Mouse (Mus musculus) embryonic stem cell, embryonic (primary cell): ENCODE data around the gene Hectd1.

Source experiments
- CTCF ChIA-PET, 4 experiments: fragments of 300-600 bp in 2 of 4; fragments of 350-600 bp in 2 of 4; sonication (Branson Sonifier 250); formaldehyde crosslinking; loops; one replicate each; lab custom pipeline; 2022; ENCODE audit warnings: inconsistent platforms in 2 of 4; lab: Charles Lee
- POLR2A ChIA-PET, 4 experiments: fragments of 300-600 bp in 2 of 4; fragments of 350-600 bp in 2 of 4; sonication (Branson Sonifier 250); formaldehyde crosslinking; loops; one replicate each; lab custom pipeline; 2022; ENCODE audit warnings: antibody characterized with exemption in 4 of 4, inconsistent platforms in 1 of 4; lab: Charles Lee

The Hectd1 gene

DNA sequence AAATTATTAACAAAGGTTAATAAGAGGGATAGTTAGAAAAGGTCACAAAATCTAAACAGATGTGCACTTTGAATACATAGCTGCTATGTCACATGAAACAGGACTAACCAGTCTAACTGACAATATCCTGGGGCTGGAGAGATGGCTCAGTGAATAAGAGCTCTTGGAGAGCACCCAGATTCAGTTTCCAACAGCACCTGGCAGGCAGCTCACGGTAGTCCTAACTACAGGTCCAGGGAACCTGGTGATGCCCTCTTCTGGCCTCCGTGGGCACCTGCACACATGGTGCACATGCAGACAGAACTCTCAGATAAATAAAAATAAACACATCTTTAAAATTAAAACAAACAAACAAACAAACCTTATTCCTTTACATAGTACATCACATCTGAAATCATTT lies 4.0 kb downstream of the Hectd1 start:
- ChIA-PET CTCF (interaction anchor here in 3 of 4 experiments (0.6 to 1.5 kb wide), 6 partner anchors 9 to 138 kb away, joined by 3 to 6 read pairs (median 4); no protein-coding TSS in a partner anchor), POLR2A (interaction anchor here in 3 of 4 experiments (0.5 to 4.1 kb wide), 7 partner anchors 10 to 86 kb away, joined by 3 to 32 read pairs (median 3); no protein-coding TSS in a partner anchor)

DNA sequence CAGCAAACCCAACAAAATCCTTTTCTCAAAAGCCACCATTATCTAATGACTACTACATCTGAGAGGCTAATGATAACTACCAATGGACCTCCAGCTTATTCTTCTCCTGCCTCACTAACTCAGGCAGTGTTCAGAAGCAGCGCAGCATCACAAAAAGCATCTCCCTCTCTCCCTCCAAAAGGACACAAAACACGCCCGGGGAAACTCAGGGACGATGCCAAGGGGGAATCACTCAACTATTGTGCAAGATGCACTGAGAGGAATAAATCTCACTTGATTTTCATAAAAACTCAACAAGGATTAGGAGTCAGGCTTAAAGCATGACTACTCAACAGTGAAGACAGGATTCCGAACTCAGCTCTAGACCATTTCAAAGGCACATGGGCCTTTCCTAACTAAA lies 6.0 kb downstream of the Hectd1 start:
- ChIA-PET POLR2A (interaction anchor here in 2 of 4 experiments (0.6 to 1.2 kb wide), 3 partner anchors 9 to 21 kb away, joined by 3 to 4 read pairs (median 3); no protein-coding TSS in a partner anchor), CTCF (interaction anchor here in 1 of 4 experiments (0.6 kb wide), 1 partner anchor 689 kb away, joined by 3 read pairs; no protein-coding TSS in a partner anchor)

DNA sequence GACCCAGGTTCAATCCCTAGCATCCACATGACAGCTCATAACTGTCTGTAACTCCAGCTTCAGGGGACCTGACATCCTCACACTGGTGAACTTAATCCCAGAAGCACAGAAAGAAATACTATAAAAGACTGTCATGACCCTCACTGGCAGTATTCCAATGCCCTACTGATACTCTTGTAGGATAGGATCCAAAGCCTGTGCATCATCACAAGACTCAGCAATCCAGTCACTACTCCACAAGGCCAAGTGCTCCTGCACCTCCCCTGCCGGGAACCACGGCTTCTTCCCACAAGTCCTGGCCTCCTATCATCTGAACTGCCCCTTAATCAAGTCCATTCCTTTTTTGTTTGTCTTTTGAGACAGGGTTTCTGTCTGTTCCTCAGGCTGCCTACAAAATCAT lies 6.5 kb downstream of the Hectd1 start:
- ChIA-PET CTCF (interaction anchor here in 3 of 4 experiments (0.6 kb wide), 5 partner anchors 8 to 816 kb away, joined by 3 read pairs; no protein-coding TSS in a partner anchor), POLR2A (interaction anchor here in 2 of 4 experiments (0.6 to 1.2 kb wide), 3 partner anchors 9 to 22 kb away, joined by 3 to 4 read pairs (median 3); no protein-coding TSS in a partner anchor)

DNA sequence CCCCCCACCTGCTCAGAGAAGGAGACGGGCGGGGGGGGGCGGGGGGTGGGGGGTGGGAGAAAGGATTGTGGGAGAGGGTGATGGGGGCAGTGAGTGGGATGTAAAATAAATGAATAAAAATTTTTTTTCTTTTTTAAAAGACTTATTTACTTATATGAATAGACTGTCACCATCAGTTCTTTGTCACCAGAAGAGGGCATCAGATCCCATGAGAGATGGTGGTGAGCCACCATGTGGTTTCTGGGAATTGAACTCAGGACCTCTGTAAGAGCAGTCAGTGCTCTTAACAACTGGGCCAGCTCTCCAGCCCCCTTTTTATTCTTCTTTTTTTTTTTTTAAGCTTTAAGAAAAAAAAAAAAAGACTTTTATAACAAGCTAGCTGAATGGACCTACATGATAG lies 7.1 kb downstream of the Hectd1 start:
- POLR2A ChIA-PET, result interaction anchor here in 2 of 4 experiments (0.7 to 1.2 kb wide), 4 partner anchors 8 to 87 kb away, joined by 3 to 4 read pairs (median 4); no protein-coding TSS in a partner anchor
- CTCF ChIA-PET, result interaction anchor here in 3 of 4 experiments (0.6 kb wide), 6 partner anchors 9 to 1073 kb away, joined by 3 to 4 read pairs (median 3); no protein-coding TSS in a partner anchor

DNA sequence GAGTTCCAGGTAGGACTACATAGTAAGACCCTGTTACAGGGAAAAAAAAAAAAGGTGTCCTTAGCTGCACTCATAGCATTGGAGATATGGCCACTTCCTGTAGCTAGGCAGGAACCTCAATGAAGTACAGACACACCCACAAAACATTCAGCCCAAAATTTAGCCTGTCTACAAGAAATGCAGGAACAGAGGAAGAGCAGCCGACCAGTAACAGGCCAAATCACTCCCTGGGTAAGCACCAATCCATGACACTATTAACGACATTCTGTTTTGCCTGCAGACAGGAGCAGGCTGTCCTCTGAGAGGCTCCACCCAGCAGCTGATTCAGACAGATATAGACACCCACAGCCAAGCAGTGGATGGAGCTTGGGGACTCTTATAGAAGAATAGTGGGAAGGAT lies 8.1 kb downstream of the Hectd1 start:
- ChIA-PET POLR2A (interaction anchor here in 3 of 4 experiments (0.6 to 2.8 kb wide), 9 partner anchors 9 to 1071 kb away, joined by 3 to 22 read pairs (median 4); partner anchors contain the start of gene Hectd1 (in 1 of the 3)), CTCF (interaction anchor here in 2 of 4 experiments (0.6 to 1.6 kb wide), 2 partner anchors 7 to 1074 kb away, joined by 4 to 5 read pairs; no protein-coding TSS in a partner anchor)

DNA sequence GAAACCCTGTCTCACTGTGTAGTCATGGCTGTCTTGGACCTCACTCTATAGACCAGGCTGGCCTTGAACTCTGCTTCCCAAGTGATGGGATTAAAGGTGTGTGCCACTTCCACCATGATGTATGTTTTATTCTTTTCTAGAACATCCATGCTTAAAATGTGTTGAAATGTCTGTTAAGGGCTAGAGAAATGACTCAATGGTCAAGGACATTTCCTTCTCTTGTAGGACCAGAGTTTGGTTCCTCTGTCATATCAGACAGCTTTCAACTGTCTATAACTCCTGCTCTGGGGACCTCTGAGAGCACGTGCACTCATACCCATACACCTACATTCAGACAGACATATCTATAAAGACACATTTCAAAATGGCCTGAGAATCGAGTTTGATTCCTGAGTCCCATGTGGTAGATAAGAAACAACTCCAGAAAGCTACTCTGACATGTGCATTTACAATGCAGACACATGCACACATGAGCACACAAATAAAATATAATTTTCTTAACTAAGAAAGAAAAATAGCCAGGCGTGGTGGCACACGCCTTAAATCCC lies 9.3 kb downstream of the Hectd1 start:
- ChIA-PET POLR2A (interaction anchor here in 2 of 4 experiments (0.6 to 2.9 kb wide), 11 partner anchors 8 to 324 kb away, joined by 3 to 22 read pairs (median 4); partner anchors contain the start of gene Hectd1 (in 2 of the 2)), CTCF (interaction anchor here in 2 of 4 experiments (0.7 to 1.6 kb wide), 2 partner anchors 9 to 227 kb away, joined by 3 to 5 read pairs; no protein-coding TSS in a partner anchor)

DNA sequence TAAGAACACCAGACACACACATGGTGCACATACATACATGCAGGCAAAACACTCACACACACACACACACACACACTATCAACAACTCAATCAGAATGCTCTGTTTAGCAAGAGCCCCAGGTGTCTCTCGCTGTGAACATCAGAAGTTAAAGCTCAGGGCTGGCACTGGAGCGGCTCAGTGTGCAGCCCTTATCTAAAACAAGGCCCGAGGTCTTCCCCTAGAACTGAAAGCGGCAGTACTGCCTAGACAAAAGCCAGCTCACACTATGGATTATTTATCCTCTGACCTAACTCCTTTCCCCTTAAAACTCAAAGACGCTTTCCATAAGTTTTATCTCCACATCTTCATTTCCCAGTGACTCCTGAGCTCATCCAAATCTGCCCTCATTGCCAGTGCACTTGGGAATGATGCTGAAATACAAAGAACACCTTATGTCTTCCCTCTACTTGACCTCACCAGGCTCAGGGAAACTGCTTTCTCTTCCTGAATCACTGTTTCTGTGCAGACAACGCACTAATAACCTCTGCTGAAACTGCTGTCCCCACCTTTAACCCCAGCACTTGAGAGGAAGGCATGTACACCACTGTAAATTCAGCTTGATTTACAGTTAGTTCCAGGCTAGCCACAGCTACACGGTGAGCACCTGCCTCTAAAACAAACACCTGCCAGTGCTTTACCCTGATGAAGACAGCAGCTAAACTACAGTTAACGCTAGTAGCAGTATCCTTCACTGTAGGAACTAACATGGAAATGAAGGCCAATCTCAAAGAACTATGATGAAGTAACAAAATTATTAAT lies 11.3 kb downstream of the Hectd1 start:
- CTCF ChIA-PET, result interaction anchor here in 1 of 4 experiments (1.5 kb wide), 1 partner anchor 14 kb away, joined by 3 read pairs; no protein-coding TSS in a partner anchor
- POLR2A ChIA-PET, result interaction anchor here (0.9 to 2.9 kb wide), 9 partner anchors 9 to 114 kb away, joined by 3 to 11 read pairs (median 5); partner anchors contain the start of gene Hectd1 (in 2 of the 4)

DNA sequence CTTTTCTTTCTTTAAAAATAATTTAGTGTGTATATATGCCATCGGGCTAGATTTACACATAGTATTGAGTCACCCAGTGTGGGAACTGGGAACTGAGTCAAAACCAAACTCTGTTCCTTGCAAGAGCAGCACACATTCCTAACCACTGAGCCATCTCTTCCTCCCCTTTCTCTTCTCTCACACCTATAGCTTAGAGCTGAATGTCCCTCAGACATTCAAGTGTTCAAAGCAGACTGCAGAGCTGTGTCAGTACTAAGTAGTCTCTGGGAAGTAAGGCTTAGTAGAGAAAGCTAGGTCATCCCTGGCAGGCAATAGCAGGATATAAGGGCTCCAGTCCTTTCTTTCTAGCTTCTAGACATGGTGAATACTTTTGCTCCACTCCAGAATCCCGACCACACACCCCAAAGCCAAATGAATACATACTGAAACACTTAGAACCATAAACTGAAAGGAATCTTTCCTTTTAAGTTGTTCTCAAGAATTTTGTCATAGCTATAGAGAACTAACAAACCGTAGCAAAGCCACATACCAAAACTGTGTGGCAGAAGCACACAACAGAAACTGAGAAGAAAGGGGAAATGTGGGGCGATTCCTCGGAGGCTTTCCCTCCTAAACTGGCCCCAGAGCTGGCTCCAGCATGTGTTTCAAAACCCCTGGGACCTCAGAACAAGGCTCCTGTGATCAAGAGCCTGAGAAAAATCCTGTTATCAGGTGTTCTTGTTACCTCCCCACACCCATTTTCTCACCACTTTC lies 17.8 kb downstream of the Hectd1 start:
- CTCF ChIA-PET, result no interaction called here
- POLR2A ChIA-PET, result interaction anchor here in 2 of 4 experiments (0.9 to 1.9 kb wide), 6 partner anchors 9 to 61 kb away, joined by 3 to 8 read pairs (median 4); partner anchors contain the start of gene Hectd1 (in 2 of the 2)

DNA sequence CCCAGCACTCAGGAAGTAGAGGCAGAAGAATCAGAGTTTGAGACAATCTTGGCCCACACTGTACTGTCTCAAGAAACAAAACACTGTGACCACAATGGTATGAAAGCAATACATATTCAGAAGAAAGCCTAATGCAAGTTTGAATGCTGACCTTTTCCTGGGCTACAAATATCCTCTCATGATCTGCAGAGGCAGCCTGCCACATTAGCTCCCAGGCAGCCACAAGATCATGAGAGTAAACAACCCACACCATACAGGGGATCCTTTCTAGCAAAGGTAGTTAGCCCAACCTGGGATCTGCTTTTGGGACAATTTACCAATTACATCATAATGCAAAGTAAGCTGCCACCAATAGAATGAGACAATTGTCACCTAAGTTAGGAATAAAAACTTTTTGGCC lies 18.8 kb downstream of the Hectd1 start:
- ChIA-PET POLR2A (interaction anchor here in 2 of 4 experiments (1.6 to 1.9 kb wide), 2 partner anchors 15 to 102 kb away, joined by 6 read pairs; no protein-coding TSS in a partner anchor), CTCF (no interaction called here)

DNA sequence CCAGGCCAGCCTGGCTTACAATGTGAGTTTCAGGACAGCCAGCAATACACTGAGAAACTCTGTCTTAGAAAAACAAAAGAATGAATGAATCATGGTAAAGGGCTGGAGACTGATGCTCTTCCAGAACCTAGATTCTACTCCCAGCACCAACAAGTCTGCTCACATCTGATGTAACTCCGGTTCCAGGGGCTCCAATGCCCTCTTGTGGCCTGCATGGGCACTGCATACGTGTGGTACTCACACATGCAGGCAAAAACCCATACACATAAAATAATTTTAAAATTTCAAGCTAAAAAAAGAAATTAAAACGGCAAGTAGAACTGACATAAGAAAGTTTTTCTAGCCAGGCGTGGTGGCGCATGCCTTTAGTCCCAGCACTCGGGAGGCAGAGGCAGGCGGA lies 44.5 kb downstream of the Hectd1 start:
- ChIA-PET POLR2A (interaction anchor here in 2 of 4 experiments (0.6 to 1.0 kb wide), 2 partner anchors 73 to 180 kb away, joined by 3 to 9 read pairs; no protein-coding TSS in a partner anchor), CTCF (interaction anchor here in 1 of 4 experiments (0.6 kb wide), 1 partner anchor 14 kb away, joined by 6 read pairs; no protein-coding TSS in a partner anchor)

DNA sequence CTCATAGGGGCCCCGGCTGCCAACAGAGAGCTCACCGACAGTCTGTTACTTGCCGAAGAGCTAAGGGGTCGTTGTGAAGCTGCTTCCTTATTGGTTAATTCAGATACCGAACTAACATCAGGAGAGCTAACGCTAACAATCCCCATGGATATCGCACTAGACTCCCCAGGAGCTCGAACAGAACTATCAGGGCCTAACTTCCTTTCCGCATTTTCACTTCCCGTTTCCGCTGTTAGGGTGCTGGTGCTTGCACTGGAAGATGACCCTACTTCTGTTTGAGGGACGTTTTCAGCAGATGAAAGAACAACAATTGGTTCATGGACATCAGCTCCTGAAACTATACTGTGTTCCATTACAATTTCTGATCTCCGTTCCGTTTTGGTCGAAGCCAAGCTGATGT lies 60.6 kb downstream of the Hectd1 start:
- ChIA-PET POLR2A (interaction anchor here in 3 of 4 experiments (0.7 to 2.0 kb wide), 14 partner anchors 10 to 335 kb away, joined by 3 to 5 read pairs (median 3); partner anchors contain the start of gene Heatr5a (in 1 of the 3)), CTCF (interaction anchor here in 2 of 4 experiments (0.7 to 1.1 kb wide), 2 partner anchors 58 to 233 kb away, joined by 3 read pairs; no protein-coding TSS in a partner anchor)

DNA sequence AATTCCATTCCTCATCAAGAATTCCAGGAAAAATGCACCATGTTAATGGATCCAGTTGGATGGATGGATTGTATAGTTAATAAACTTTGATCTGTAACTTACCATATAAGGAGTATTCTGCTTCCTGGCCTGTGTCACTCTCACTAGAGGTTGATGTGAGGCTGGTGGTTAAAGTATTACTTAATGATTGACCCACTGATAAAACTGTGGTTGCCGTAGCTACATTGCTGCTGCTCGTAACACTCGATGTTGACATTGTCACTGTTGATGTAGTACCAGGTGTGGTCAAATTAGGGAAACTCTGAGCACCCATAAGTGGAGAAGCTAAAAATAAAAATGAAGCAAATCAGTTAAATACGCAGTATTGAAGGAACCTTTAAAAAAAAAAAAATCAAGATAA lies 61.9 kb downstream of the Hectd1 start:
- ChIA-PET CTCF (no interaction called here), POLR2A (interaction anchor here in 1 of 4 experiments (1.0 to 1.1 kb wide), 3 partner anchors 29 to 203 kb away, joined by 3 read pairs; partner anchors contain the start of gene Heatr5a)

DNA sequence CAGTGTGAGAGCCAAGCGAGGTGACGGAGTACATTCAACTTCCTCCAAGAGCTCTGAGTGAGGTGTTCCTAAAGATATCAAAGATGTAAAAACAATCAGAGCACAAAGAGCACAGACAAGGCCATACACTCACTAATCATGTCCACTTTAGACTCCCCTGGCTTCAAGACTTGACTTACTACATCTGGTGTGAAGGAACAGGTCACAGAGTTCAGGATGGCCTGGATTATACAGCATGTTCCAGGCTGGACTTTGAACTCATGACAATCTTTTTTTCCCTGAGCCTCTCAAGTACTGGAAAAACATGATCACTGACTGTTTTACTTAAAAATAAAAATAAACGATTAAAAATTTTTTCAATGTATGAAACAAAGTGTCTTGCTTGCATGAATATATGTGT lies 70.0 kb downstream of the Hectd1 start:
- CTCF ChIA-PET, result no interaction called here
- POLR2A ChIA-PET, result interaction anchor here in 1 of 4 experiments (1.6 kb wide), 1 partner anchor 9 kb away, joined by 3 read pairs; no protein-coding TSS in a partner anchor

DNA sequence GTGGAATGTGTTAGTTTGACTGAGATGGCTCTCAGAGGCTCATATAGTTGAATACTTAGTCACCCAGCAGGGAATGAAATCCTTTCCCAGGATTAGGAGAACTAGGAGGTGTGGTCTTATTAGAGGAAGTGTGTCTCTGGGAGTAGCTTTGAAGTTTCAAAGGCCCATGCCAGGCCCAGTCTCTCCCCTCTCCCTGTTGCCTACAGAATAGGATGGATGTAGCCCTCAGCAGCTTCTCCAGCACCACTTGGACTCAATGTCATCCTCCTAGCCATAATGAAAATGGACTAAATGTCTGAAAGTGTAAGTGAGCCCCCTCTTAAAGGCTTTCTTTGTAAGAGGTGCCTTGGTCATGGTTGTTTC lies 72.8 kb downstream of the Hectd1 start:
- POLR2A ChIA-PET, result interaction anchor here in 1 of 4 experiments (1.0 to 1.7 kb wide), 2 partner anchors 9 to 15 kb away, joined by 3 to 7 read pairs; no protein-coding TSS in a partner anchor
- CTCF ChIA-PET, result no interaction called here

DNA sequence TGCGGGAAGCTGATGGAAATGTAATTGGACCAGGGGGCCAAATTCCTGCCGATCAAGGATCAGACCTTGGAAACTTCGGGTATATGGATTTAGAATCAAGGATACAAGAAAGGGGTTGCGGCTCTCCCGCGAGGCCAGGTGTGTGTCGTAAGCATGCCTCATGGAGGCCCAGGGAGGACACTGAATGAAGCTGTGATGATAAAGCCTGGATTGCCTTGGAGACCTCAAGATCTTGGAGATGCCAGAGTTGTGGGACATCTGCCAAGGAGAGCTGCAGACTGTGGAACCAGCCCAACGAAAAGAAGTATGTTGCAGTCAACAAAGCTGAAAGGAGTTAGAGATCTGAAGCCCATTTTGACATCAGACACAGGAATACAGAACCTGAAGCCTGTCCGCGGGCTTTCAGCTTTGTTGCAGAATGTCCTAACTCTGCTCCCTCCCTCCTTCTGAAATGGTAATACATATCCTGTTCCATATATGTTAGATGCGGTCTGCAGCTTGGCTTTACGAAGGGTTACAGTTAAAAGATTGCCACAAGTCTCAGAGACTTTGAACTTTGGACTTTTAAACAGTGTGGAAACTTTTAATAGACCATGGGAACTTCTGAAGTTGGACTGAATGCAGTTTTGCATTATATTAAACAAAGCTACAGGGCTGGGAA lies 73.3 kb downstream of the Hectd1 start:
- CTCF ChIA-PET, result interaction anchor here in 1 of 4 experiments (0.7 kb wide), 1 partner anchor 54 kb away, joined by 3 read pairs; no protein-coding TSS in a partner anchor

DNA sequence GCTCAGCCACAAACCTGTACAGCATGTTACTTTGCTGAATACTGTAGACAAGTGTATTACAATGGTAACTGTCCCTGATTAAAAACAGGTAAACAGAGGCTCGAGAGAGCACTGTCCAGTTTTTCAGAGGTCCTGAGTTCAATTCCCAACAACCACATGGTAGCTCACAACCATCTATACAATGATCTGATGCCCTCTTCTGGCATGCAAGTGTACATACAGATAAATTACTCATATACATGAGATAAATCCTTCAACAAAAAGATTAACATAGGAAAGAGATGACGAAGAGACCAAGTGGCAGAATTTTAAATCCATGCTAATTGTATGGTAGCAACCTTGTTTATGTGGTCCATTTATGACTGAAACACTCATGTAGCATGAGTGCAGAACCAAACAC lies 82.0 kb downstream of the Hectd1 start:
- POLR2A ChIA-PET, result interaction anchor here in 1 of 4 experiments (1.0 to 1.7 kb wide), 2 partner anchors 9 to 15 kb away, joined by 3 to 7 read pairs; no protein-coding TSS in a partner anchor
- CTCF ChIA-PET, result interaction anchor here in 1 of 4 experiments (1.0 kb wide), 1 partner anchor 11 kb away, joined by 3 read pairs; no protein-coding TSS in a partner anchor

More for the DNA sequence above, 73.3 kb downstream of the Hectd1 start:
- POLR2A ChIA-PET, result interaction anchor here in 2 of 4 experiments (0.6 to 1.7 kb wide), 4 partner anchors 9 to 15 kb away, joined by 3 to 7 read pairs (median 3); no protein-coding TSS in a partner anchor
